Mouse (Mus musculus): Measurements from ENCODE around the gene Asns.
"Not testable (repeated sequence)": the region's sequence is repeated elsewhere in the genome, so short reads cannot be mapped to it uniquely, and the experiment has no call there.

Gene Asns

DNA sequence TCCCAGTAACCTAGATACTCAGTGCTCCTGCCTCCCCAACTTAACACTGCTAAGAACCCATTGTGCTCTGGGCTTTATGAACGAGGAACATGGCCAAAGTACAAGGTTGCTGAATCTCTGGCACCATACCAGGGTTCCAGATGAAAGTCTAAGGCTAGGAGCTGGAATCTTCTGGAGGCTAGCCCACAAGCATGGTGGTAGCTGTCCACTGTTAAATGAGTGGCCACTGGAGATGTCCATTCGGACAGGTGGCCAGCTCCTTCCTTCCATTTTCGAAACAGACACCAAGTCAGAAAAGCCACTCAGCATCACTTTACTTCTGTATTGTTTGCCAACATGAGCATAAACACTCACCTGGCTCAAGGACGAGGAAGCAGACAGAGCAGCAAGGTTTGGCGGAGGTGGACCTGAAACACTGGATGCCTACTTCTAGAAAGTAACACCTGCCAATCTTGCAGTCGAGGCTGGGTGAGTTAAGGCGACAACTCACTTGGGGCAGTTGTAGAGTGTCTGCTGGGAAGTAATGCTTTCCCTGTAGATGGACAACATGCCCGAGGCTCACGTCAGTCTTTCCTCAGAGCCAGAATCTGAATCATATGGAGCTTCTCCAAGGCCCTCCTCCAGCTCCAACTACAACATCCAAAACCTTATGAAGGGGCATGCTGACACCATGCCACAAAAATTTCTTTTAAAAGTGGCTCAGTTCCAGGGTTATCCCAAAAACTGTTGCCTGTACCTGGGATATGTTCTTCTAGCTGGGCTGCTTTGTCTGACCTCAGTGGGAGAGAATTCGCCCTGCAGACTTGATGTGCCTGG, 20.4 kb downstream of the Asns start:
- no peak for DNase-seq

GRCm38 (mm10) chr6:7671429-7671828, 21.6 kb downstream of the Asns start:
- no peak for DNase-seq

GRCm38 (mm10) chr6:7670588-7670987, 22.5 kb downstream of the Asns start:
- no peak for DNase-seq

- no peak for DNase-seq
Observed at GRCm38 (mm10) chr6:7669721-7670120, 23.3 kb downstream of the Asns start.

GRCm38 (mm10) chr6:7668332-7668731, 24.7 kb downstream of the Asns start:
- no peak for DNase-seq

- not testable (repeated sequence) for DNase-seq
Observed at GRCm38 (mm10) chr6:7665902-7666301, 27.2 kb downstream of the Asns start.

GRCm38 (mm10) chr6:7661455-7661854, 31.6 kb downstream of the Asns start:
- no peak for DNase-seq

- no peak for DNase-seq
Observed at GRCm38 (mm10) chr6:7660377-7661080, 32.5 kb downstream of the Asns start.

DNA sequence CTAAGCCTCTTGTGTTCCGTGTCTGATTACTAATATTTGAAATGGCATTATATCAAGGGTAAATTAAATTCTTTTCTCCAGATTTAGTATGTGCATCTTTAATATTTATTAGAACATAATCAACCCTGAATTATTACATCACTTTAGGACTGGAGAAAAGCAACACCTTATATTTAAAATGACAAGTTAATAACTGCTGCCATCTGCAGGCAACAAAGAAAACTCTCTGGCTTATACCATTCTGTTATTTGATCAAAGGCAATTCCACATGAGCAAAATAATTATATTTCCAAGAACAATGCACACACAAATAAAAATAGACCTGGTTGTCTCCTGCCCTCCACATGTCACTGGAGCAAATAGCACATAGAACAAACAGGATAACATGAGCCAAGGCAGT, 36.5 kb downstream of the Asns start:
- DNase-seq = no peak

GRCm38 (mm10) chr6:7648458-7648857, 44.6 kb downstream of the Asns start:
- DNase-seq = no peak

Data from thymus, postnatal 4 days (tissue).